Mouse (Mus musculus) MEL (cell line): ENCODE results near the gene Prkcb. TPM values are rescaled to one million over a fixed set of nuclear protein-coding genes. Genes with fewer than 3 reads are reported as not detected.

Experiments
- DNase-seq: peaks from one replicate; pipeline ENCODE4 v3.0.0; 2011; ENCODE audit warnings: low read depth, low spot score
- H3K27ac ChIP-seq: 2 replicates; pipeline ENCODE4 v1.5.1; 2012; ENCODE audit warnings: low read depth, mild to moderate bottlenecking, control low read depth, low read length, moderate library complexity; ENCODE audit not compliant: control insufficient read depth
- H3K27me3 ChIP-seq, 2 experiments: fragments of 150-350 bp in 1 of 2; sonication (generic) in 1 of 2; 2 replicates each; pipeline ENCODE4 v1.6.1; 2012; ENCODE audit warnings: low read length in 2 of 2, mild to moderate bottlenecking in 2 of 2, improper control_type of control experiment in 1 of 2, moderate library complexity in 1 of 2; ENCODE audit not compliant: insufficient read depth in 2 of 2, control insufficient read depth in 1 of 2
- H3K36me3 ChIP-seq, 2 experiments: 2 replicates each; pipeline ENCODE4 v1.6.1; 2012 to 2014; ENCODE audit warnings: low read length in 2 of 2, improper control_type of control experiment in 1 of 2, inconsistent platforms in 1 of 2, mild to moderate bottlenecking in 1 of 2; ENCODE audit not compliant: insufficient read depth in 2 of 2, control insufficient read depth in 1 of 2
- H3K4me1 ChIP-seq, 2 experiments: fragments of 150-350 bp in 1 of 2; sonication (generic) in 1 of 2; 2 replicates each; pipeline ENCODE4 v1.6.1; 2012; ENCODE audit warnings: low read length in 2 of 2, improper control_type of control experiment in 1 of 2, mild to moderate bottlenecking in 1 of 2; ENCODE audit not compliant: insufficient read depth in 2 of 2, control insufficient read depth in 1 of 2
- H3K4me3 ChIP-seq, 2 experiments: fragments of 150-350 bp in 1 of 2; sonication (generic) in 1 of 2; 2 replicates each; pipeline ENCODE4 v1.5.1; 2012; ENCODE audit warnings: low read depth in 2 of 2, low read length in 2 of 2, mild to moderate bottlenecking in 2 of 2, moderate library complexity in 2 of 2, control low read depth in 1 of 2, improper control_type of control experiment in 1 of 2; ENCODE audit not compliant: control insufficient read depth in 1 of 2, insufficient read depth in 1 of 2
- H3K79me2 ChIP-seq: 2 replicates; pipeline ENCODE4 v1.6.1; 2012; ENCODE audit warnings: mild to moderate bottlenecking, low read length, moderate library complexity; ENCODE audit not compliant: control insufficient read depth, poor library complexity, insufficient read depth
- H3K9ac ChIP-seq: 2 replicates; pipeline ENCODE4 v1.6.1; 2012; ENCODE audit warnings: low read depth, mild to moderate bottlenecking, control low read depth, low read length, moderate library complexity; ENCODE audit not compliant: control insufficient read depth, poor library complexity, severe bottlenecking
- H3K9me3 ChIP-seq: fragments of 150-350 bp; sonication (generic); replicated peaks from 2 replicates; pipeline ENCODE4 v1.6.1; 2012; ENCODE audit warnings: mild to moderate bottlenecking, low read length, improper control_type of control experiment, moderate library complexity; ENCODE audit not compliant: insufficient read depth
- BHLHE40 ChIP-seq: IDR thresholded peaks from 2 replicates; pipeline ENCODE4 v1.6.1; 2012; ENCODE audit warnings: low read depth, mild to moderate bottlenecking, inconsistent platforms, low read length, improper control_type of control experiment, borderline replicate concordance
- ELF1 ChIP-seq: IDR thresholded peaks from 2 replicates; pipeline ENCODE4 v1.6.1; 2014; ENCODE audit warnings: low read depth, mild to moderate bottlenecking, inconsistent platforms, low read length, improper control_type of control experiment, moderate library complexity
- GATA1 ChIP-seq: IDR thresholded peaks from 2 replicates; pipeline ENCODE4 v1.6.1; 2011; ENCODE audit warnings: low read depth, low read length, improper control_type of control experiment
- JUND ChIP-seq: IDR thresholded peaks from 2 replicates; pipeline ENCODE4 v1.6.1; 2011; ENCODE audit warnings: low read depth, mild to moderate bottlenecking, improper control_type of control experiment, low read length
- KAT2A ChIP-seq: conservative IDR thresholded peaks from 2 replicates; pipeline ENCODE4 v1.6.1; 2012; ENCODE audit warnings: low read depth, low read length, improper control_type of control experiment, inconsistent platforms
- MAZ ChIP-seq: IDR thresholded peaks from 2 replicates; pipeline ENCODE4 v1.6.1; 2012; ENCODE audit warnings: low read depth, mild to moderate bottlenecking, inconsistent platforms, low read length, improper control_type of control experiment
- MXI1 ChIP-seq: IDR thresholded peaks from 2 replicates; pipeline ENCODE4 v1.6.1; 2011; ENCODE audit warnings: mild to moderate bottlenecking, low read depth, low read length, improper control_type of control experiment
- MYC ChIP-seq: IDR thresholded peaks from 2 replicates; pipeline ENCODE4 v1.6.1; 2011; ENCODE audit warnings: low read depth, mild to moderate bottlenecking, low read length, improper control_type of control experiment, moderate library complexity
- POLR2AphosphoS2 ChIP-seq: IDR thresholded peaks from 2 replicates; pipeline ENCODE4 v1.6.1; 2011; ENCODE audit warnings: low read length, improper control_type of control experiment
- RCOR1 ChIP-seq: IDR thresholded peaks from 2 replicates; pipeline ENCODE4 v1.6.1; 2012; ENCODE audit warnings: low read depth, mild to moderate bottlenecking, inconsistent platforms, low read length, improper control_type of control experiment
- TCF12 ChIP-seq: IDR thresholded peaks from 2 replicates; pipeline ENCODE4 v1.6.1; 2014; ENCODE audit warnings: low read depth, mild to moderate bottlenecking, inconsistent platforms, low read length, improper control_type of control experiment, moderate library complexity
- UBTF ChIP-seq: IDR thresholded peaks from 2 replicates; pipeline ENCODE4 v1.6.1; 2012; ENCODE audit warnings: low read depth, mild to moderate bottlenecking, inconsistent platforms, low read length, improper control_type of control experiment, moderate library complexity, borderline replicate concordance; ENCODE audit not compliant: insufficient read depth
- USF1 ChIP-seq: IDR thresholded peaks from 2 replicates; pipeline ENCODE4 v1.6.1; 2014; ENCODE audit warnings: low read depth, mild to moderate bottlenecking, inconsistent platforms, low read length, improper control_type of control experiment, moderate library complexity
- ZMIZ1 ChIP-seq: IDR thresholded peaks from 2 replicates; pipeline ENCODE4 v1.6.1; 2012; ENCODE audit warnings: low read depth, mild to moderate bottlenecking, inconsistent platforms, low read length, improper control_type of control experiment, moderate library complexity
- ZNF384 ChIP-seq: IDR thresholded peaks from 2 replicates; pipeline ENCODE4 v1.6.1; 2012; ENCODE audit warnings: low read depth, mild to moderate bottlenecking, inconsistent platforms, low read length, improper control_type of control experiment
- polyA plus RNA-seq, 2 experiments: library from polyadenylated mRNA; stranded (reverse) in 1 of 2; unstranded in 1 of 2; fragments of >175 nt in 1 of 2; fragments of >200 nt in 1 of 2; gene quantifications; 2 replicates each; pipeline versions ENCODE4 v1.2.1 to v1.2.4; 2012; ENCODE audit warnings: low replicate concordance in 2 of 2, low read depth in 1 of 2; ENCODE audit not compliant: insufficient read length in 2 of 2, insufficient read depth in 1 of 2, missing spikeins in 1 of 2
- total RNA-seq: library from RNA; depleted of rRNA; stranded (reverse); fragments of 300-350 nt; gene quantifications from 2 replicates; pipeline ENCODE4 v1.2.3, GENCODE M21; 2012

Gene Prkcb
- total and polyA plus RNA-seq, 3 experiments: not detected

DNA sequence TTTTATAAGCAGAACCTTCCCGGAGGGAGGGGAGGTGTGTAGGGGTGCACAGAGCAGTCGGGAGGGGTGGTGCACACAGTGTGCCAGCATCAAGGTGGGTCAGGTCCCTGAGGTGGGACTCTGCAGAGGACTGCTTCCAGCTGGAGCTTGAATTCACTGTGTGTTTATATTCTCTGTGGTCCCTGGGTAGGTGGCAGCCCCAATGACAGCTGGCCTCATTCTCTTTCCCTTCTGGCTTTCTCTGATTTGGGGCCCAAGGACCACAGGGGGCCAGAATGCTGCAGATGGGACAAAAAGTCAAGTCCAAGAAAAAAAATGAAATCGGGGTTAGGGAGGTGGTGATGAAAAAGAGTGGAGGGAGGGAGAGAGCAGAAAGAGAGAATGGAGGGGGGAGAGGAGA, 15.4 kb downstream of the Prkcb start:
- H3K9ac ChIP-seq: no peak overlapping the region
- H3K4me3 ChIP-seq: no peak overlapping the region
- H3K79me2 ChIP-seq: no peaks in the 10 kb centered on the region
- DNase-seq: no peak
- no peak overlapping the region for H3K27ac ChIP-seq
- no peak for TF ChIP-seq POLR2AphosphoS2
- TF ChIP-seq RCOR1: no peak
- TF ChIP-seq MXI1: no peak
- no peak for TF ChIP-seq MYC
- no peak for TF ChIP-seq MAZ
- no peak for TF ChIP-seq USF1
- no peak for TF ChIP-seq JUND
- no peak for TF ChIP-seq TCF12
- TF ChIP-seq BHLHE40: no peak
- no peak for TF ChIP-seq ELF1
- no peak for TF ChIP-seq UBTF
- no peak for TF ChIP-seq ZNF384
- TF ChIP-seq GATA1: no peak
- TF ChIP-seq, all 39 proteins: peak for 0
- Histone ChIP-seq H3K4me1 (no peaks in the 10 kb centered on the region), H3K27me3 (no peaks in the 10 kb centered on the region), H3K9me3 (no peaks in the 10 kb centered on the region), H3K36me3 (no peaks in the 10 kb centered on the region)

DNA sequence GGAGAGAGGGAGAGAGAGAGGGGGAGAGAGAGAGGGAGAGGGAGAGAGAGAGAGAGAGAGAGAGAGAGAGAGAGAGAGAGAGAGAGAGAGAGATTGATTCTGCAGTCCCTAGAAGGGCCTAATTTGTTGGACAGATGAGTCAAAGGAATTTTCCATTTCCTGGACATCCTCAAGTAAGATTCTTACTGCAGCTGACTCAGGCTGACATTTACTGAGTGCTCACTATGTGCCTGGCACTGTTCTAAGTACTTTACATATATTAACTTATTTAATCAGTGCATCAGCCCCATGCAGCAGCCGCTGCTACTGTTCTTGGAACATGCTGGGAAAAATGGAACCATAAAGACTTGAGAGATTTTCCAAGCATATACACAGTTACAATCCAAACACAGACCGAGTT, 16.0 kb downstream of the Prkcb start:
- no peaks in the 10 kb centered on the region for H3K4me1 ChIP-seq
- no peaks in the 10 kb centered on the region for H3K79me2 ChIP-seq
- H3K9me3 ChIP-seq: no peaks in the 10 kb centered on the region
- H3K36me3 ChIP-seq: no peaks in the 10 kb centered on the region
- no peak overlapping the region for H3K27ac ChIP-seq
- no peak overlapping the region for H3K9ac ChIP-seq
- H3K27me3 ChIP-seq: no peaks in the 10 kb centered on the region
- no peak overlapping the region for H3K4me3 ChIP-seq
- TF ChIP-seq TCF12 (no peak), KAT2A (no peak)
- no peak for DNase-seq

DNA sequence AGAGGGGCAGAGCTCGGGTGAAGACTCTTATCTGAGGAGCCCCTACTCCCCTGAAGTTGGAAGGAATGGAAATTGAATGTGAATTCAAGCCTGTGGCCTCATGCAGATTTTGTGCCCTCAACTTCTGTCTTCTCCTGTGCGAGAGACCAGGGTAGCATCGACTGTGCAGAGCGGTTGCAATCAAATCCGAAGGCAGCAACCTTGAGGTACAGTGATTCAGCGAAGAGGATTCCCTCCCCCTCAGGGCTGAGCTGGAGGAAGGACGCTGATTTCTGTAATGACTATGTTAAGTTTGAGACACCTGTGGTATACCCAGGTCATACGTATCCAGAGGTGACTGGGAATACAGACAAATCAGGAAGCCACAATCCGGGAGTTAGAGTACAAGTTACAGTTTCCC, 18.7 kb downstream of the Prkcb start:
- H3K9ac ChIP-seq: no peak overlapping the region
- no peak for DNase-seq
- no peaks in the 10 kb centered on the region for H3K36me3 ChIP-seq
- H3K27ac ChIP-seq: no peak overlapping the region
- H3K4me1 ChIP-seq: no peaks in the 10 kb centered on the region
- no peak for TF ChIP-seq ZNF384
- TF ChIP-seq ZMIZ1: no peak
- H3K4me3 ChIP-seq: no peak overlapping the region
- no peaks in the 10 kb centered on the region for H3K27me3 ChIP-seq
- no peaks in the 10 kb centered on the region for H3K9me3 ChIP-seq
- no peaks in the 10 kb centered on the region for H3K79me2 ChIP-seq
